Mouse (Mus musculus): Measurements from ENCODE around the gene Mtor. TPM values are rescaled to one million over a fixed set of nuclear protein-coding genes. Genes with fewer than 3 reads are reported as not detected.

The Mtor gene
- total RNA-seq, 2 experiments from 2014 or later = 85.4 to 91.7 TPM

DNA sequence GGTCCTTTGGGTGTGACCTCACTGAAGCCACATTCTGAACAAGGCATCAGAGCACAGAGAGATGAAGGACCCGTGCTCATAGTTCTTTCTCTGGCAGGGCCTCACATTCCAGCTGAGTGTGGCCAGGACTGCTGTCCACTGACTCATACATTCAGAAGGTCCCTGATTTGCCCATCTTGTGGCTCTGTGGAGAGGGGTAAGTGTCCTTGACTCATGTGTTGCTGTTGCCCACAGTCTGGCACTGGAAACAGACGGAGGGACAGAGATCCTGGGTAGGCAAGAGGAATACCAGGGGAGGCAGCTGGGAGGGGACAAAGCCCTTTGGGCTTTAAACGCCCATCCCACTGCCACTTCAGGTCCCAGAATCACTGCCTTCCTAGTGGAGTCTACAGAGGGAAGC lies 13.3 kb upstream of the Mtor start:
- intact Hi-C loops (cut with DNase I) = loop anchor here (5.0 kb wide), 1 partner anchor 148 kb away; the partner anchor contains the start of gene Disp3
- DNase-seq (ENCODE audit: low spot score in 2 of 2) = no peak

DNA sequence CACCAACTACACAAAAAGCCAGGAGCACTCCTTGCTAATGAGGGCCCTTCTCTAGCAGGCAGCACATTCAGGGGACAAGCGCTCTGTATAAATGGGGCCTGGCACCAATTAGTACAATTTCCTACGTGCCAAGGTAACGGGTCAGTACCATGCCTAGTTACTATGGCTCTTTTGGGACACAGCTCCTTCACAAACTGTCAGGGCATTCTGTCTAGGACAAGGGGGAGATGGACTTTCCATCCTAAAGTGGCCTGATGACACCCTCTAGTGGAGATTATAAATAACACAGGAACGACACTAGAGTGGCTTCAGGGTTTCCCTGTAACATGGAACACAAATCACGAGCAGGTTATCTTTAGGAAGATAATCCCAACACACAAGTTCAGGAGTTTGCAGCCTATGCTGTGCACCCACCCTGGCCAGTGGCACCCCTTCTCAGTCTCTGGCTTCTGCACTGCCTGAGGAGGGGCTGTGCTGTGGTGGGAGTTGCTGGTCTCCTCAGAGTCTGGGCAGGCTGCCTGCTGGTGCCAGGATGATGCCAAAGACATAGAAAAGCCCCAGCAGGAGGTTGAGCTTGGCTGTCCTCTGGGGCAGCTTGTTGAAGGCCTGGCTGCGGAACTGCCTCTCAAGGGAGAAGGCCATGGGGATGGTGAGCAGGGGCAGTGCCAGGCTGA lies 12.6 kb upstream of the Mtor start:
- intact Hi-C loops (cut with DNase I) = loop anchor here (5.0 kb wide), 1 partner anchor 148 kb away; the partner anchor contains the start of gene Disp3
- DNase-seq (ENCODE audit: low spot score in 2 of 2) = peak; percentile 38 to 57

DNA sequence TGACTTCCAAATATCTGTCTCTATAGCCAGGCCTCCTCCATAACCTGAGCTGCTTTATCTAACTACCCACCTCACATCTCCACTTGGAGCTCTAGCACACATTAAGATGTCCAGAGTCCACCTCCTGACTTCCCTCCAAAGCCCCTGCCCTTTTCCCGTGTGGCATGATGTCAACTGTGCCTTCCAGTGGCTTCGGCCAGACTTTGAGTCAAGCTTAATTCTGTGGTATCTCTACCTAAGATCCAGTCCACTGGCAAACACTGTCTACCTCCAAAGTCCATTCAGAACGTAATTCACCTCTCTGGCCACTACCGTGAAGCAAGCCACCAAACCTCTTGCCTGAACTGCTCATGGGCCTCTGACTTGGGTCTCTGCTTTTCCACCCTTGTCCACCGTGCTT lies 6.5 kb upstream of the Mtor start:
- intact Hi-C loops (cut with DNase I) = no loop called here
- no peak for DNase-seq (ENCODE audit: low spot score in 2 of 2)

DNA sequence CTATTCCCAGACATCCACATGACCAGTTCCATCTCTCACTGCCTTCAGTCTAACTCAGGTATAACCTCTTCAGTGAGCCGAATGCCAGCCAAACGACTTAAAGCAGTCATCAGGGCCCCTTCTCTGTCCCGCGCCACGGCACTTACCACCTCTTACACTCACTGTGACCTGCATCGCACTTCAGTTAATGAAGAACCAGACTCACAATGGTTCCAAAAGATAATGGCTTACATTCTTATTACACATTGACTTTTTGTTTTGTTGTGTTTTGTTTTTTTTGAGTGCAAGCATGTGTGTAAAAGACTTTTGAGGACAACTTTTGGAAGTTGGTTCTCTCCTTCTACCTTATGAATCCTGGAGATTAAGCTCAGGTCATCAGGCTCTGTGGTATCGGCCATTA lies 5.8 kb upstream of the Mtor start:
- DNase-seq (ENCODE audit: low spot score in 2 of 2) = no peak
- intact Hi-C loops (cut with DNase I) = no loop called here

DNA sequence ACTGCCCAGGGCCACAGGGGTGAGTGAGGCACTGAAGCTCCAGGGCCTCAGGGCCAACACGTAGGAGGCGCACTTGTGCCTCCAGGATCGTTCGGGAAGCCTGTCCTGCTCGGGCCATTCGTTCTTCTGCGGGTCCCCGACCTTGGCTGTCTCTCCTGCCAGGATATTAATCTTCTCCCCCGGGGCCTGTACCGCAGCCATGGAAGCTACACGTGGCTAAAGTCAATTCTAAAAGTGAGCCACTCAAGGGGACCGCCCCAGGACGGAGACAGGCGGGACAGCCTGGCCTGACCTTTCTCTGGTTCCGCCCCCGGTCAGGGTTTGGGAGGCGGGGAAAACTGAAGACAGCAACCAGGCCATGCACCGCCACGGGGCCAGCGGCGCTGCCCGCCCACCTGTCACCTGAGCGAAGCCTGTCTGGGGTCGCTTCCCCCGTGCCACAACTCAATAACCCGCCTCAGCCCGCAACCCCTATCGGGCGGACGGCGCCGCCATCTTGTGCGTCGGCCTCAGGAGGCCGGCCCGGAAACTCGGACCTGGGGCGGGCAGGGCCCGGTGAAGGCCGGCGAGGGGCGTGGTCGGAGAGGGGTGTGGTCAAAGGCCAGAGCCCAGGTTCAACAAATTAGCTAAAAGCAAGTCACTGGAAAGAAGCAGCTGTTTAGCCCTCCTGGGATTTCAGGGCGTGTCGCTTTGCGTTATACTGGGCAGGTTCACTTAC lies 4.0 kb upstream of the Mtor start, which contains the start of gene Ubiad1:
TSS of gene Ubiad1 (minus strand) at position 522 of the 718 bp plus-strand sequence.
- intact Hi-C loops (cut with DNase I) = no loop called here
- DNase-seq (ENCODE audit: low spot score in 2 of 2) = peak; percentile 68 to 70

DNA sequence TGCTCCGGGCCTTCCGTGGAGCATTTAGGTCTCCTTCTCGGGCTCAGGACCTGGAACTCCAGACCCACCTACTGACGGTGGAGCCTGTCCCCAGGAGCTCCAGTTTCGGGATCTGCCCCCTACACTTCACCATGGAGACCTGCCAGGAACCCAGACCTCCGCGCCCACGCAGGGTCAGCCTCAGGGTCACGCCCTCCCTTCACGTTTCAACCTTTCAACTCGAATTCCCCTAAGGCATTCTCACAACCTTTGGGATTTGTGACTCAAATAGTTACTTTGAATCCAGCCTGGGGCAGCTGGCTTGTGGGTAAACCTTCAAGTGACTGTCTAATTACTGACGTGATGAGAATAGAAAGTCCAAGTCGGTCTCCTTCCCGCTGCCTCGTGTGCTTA lies 438 bp downstream of the Mtor start:
- intact Hi-C loops (cut with DNase I) = no loop called here
- DNase-seq (ENCODE audit: low spot score in 2 of 2) = peak in 1 of 2 experiments; percentile 24

DNA sequence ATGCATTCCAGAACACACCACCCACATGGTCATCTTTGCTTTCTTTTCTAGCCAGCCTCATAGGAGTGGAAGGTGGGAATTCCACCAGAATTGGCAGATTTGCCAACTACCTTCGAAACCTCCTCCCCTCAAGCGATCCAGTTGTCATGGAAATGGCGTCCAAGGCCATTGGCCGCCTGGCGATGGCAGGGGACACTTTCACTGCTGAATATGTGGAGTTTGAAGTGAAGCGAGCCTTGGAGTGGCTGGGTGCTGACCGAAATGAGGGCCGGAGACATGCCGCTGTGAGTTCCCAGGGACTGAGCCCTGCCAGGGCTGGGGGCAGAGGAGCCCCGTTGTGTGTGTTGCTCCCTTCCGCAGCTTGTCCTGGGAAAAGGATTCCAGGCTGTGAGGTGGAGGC lies 5.3 kb downstream of the Mtor start:
- no peak for DNase-seq (ENCODE audit: low spot score in 2 of 2)
- intact Hi-C loops (cut with DNase I) = no loop called here

DNA sequence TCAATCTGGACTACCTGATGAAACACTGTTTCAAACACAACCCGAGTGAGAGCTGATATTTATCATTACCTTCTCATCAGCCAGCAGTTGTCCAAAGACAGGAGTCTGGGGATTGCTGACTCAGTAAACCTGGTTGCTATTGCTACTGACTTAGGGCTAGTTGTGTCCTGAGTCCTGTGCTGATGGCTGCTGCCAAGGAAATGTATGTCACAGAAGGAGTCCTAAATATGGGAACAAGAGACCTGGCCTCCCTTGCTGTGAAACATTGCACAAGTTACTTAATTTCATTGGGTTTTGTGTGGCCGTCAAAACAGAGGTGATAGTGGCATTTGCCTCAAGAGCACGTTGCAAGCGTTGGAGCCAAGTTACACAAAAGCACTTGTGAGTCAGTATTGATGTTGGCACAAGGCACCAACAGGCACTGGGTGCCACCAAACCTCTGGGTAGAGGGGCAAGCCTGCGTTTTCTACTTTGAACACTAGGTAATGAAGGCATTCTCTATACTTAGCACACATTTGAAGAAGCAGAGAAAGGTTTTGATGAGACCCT lies 7.1 kb downstream of the Mtor start:
- intact Hi-C loops (cut with DNase I) = no loop called here
- DNase-seq (ENCODE audit: low spot score in 2 of 2) = no peak

DNA sequence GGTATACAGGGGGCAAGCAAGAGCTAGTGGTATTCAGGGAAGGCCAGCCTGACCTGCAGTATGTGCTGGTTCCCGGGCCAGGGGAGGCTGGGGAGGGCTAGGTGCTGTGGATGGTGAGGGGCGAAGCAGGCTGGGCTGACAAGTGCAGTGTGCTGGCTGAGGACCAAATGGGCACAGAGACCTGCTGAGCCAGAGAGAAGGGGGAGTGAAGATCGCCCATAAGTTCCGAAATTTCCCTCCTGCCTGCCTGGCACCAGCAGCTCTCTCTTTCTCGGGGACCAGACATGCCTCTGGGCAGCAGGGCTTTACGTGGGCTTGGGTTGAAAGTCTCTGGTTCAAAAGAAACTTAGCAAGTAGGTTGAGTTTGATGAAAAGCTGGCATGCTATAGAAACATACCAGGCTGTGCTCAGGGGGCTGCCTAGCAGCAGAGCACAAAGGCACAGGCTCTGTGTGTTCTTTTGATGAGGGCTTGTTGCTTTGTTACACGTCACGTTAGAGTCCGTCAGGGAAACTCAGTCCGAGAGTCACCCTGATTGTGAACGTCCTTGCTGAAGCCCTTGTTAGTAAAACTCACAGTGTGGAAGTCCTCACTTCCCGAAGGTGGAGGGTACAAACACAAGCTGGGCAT lies 12.4 kb downstream of the Mtor start:
- intact Hi-C loops (cut with DNase I) = no loop called here
- DNase-seq (ENCODE audit: low spot score in 2 of 2) = no peak

DNA sequence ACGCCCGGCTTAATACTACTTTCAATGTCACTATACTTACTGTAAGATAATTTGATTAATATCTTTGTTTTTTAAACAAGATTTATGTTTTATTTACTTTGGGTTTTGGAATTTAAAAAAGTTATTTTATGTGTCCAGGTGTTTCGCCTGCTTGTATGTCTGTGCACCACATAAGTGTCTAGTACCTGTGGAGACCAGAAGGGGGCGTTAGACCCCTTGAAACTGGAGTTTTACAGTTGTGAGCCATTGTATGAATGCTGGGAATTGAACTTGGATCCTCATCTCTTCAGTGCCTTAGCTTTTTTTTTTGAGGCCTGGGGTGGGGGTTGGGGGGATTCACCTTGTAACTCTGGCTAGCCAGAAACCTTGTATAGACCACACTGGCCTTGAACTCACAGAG lies 13.4 kb downstream of the Mtor start:
- intact Hi-C loops (cut with DNase I) = no loop called here
- no peak for DNase-seq (ENCODE audit: low spot score in 2 of 2)

DNA sequence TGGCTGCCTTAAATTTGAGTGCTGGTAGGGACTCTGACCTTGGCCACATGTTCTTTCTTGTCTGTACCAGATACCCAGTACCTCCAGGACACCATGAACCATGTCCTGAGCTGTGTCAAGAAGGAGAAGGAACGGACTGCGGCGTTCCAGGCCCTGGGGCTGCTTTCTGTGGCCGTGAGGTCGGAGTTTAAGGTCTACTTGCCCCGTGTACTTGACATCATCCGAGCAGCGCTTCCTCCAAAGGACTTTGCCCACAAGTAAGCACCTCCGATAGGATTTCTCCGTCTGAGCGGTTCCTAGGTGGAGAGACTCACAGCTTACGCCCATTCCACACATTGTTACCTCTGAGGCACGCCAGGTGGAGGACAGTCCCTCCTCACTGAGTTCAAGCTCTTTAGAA lies 14.3 kb downstream of the Mtor start:
- intact Hi-C loops (cut with DNase I) = no loop called here
- no peak for DNase-seq (ENCODE audit: low spot score in 2 of 2)

DNA sequence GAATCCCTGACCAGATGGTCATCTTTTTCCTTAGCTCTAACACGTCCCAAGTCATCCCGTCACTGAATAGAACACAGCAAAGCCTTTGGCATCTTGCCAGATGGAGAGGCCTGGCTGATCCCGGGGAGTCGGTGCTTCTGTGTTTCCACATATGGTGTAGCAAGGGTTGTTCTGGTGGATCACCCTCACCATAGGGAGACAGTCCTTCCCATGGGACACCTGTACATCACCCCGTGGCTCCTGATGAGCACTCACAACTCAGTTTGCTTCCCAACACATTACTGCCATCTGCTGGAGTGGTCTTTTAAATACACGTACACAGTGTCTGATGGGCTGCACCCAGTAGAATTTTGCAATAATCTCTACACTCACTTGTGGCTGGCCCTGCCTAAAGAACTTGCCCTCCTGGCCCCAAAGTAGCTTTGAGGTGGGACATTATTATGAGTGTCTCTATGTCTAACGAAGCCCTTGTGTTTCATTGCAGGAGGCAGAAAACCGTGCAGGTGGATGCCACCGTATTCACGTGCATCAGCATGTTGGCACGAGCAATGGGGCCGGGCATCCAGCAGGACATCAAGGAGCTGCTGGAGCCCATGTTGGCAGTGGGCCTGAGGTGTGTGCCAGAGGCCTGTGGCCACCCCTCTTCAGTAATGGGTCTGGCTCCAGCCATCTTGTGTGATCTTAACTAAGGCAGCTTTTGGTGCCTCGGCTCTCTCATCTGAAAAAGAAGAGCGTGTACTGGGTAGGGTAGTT lies 15.0 kb downstream of the Mtor start:
- peak; percentile 31 to 55 for DNase-seq (ENCODE audit: low spot score in 2 of 2)
- intact Hi-C loops (cut with DNase I) = no loop called here

DNA sequence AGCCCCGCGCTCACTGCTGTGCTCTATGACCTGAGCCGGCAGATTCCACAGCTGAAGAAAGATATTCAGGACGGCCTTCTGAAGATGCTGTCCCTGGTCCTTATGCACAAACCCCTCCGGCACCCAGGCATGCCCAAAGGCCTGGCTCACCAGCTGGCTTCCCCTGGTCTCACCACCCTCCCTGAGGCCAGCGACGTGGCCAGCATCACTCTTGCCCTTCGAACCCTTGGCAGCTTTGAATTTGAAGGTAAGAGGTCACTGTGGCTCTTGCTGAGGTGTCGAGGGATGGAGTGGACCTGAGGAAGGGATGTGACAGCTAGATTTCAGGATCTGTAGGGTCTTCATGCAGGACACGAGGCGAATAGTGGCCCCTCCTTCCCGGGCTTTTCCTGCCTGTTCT lies 15.9 kb downstream of the Mtor start:
- intact Hi-C loops (cut with DNase I) = no loop called here
- no peak for DNase-seq (ENCODE audit: low spot score in 2 of 2)

DNA sequence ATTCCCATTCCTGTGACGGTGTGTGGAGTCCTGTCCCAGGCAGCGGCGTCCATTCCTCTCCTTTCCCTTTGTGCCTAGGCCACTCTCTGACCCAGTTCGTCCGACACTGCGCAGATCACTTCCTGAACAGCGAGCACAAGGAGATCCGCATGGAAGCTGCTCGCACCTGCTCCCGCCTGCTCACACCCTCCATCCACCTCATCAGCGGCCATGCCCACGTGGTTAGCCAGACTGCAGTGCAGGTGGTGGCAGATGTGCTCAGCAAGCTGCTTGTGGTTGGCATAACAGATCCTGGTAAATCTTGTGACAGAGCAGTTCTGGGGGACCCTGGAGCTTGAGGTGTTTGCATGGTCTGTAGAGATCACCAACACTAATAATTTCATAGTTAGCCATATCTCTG lies 16.5 kb downstream of the Mtor start:
- peak; percentile 10 to 22 for DNase-seq (ENCODE audit: low spot score in 2 of 2)

DNA sequence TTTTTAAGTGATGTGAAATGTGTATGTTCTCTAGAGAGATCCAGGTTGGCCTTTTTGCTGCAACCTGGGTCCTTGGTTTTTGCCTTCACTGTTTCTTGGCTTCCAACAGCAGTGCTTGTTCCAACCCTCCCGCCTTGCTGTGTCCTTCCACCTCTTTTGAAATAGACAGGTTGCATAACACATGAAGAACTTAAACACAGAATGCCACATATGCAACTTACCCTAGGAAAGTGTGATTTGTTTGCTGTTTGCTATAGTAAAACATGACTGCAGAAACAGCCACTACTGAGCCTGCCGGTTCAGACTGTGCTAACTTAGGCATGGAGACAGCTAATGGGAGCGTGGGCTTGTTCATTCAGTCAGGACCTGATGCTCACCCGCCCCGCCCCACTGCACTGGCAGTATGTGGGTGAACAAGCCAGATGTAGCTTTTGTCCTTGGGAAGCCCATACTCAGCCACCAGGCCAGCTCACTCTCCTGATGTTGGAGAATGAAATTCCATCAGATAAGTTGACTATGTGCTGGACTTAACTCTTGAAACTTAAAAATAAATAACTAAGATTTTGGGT lies 18.2 kb downstream of the Mtor start:
- DNase-seq (ENCODE audit: low spot score in 2 of 2) = peak in 1 of 2 experiments; percentile 13
- intact Hi-C loops (cut with DNase I) = no loop called here

More for the DNA sequence above, 16.5 kb downstream of the Mtor start:
- intact Hi-C loops (cut with DNase I) = no loop called here

DNA sequence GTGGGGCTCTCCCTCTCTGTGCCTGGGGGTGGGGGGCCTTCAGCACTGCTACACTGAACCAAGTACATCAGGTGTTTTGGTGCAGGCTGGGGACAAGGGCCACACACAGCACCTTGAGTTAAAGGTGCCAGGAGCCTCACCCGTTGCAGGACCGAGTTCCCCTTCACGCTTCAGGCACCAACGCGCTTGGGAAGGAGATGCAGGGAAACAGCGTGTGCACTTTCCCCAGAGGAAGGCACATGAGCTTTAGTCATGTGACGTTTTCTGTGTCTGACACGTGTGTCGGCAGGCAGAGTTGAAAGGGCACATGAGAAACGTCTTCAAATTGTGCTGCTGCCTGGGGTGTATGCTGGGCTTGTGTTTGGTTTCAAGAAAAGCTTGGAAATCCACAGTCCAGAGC lies 20.0 kb downstream of the Mtor start:
- intact Hi-C loops (cut with DNase I) = no loop called here

DNA sequence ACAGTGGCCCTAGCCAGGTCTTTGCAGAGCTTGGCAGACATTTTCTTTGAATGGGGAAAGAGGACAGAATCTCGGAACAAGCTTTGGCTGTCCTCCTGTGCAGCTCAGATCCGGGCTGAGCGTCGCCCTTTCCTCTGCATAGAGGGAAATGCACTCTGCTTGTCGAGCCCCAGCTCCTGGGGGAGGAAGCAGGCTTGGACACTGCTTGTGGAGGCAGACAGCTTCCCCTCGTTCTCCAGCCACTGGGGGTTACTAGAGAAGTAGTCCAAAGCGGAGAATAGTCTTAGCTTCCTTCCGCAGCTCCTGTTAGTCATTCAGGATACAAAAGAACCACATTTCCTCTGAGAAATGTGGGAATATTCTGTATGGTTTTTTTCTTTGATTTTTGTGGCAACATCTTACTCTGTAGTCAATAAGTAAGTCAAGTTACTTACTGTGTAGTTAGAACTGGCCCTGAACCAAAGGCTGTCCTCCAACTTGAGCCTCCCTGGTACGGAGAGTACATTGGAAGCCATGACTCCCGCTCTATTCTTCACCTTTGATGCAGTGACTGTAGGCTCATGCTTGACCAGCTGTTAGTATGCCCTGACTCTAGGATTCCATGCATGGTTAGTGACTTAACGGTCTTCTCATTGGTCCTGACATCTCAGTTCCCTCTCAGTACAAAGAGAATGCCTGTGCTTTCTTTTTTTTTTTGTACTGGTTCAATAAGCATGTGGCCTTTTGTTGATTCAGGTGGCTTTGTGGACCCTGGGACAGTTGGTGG lies 21.3 kb downstream of the Mtor start:
- intact Hi-C loops (cut with DNase I) = no loop called here
- no peak for DNase-seq (ENCODE audit: low spot score in 2 of 2)

More for the DNA sequence above, 20.0 kb downstream of the Mtor start:
- DNase-seq (ENCODE audit: low spot score in 2 of 2) = no peak

DNA sequence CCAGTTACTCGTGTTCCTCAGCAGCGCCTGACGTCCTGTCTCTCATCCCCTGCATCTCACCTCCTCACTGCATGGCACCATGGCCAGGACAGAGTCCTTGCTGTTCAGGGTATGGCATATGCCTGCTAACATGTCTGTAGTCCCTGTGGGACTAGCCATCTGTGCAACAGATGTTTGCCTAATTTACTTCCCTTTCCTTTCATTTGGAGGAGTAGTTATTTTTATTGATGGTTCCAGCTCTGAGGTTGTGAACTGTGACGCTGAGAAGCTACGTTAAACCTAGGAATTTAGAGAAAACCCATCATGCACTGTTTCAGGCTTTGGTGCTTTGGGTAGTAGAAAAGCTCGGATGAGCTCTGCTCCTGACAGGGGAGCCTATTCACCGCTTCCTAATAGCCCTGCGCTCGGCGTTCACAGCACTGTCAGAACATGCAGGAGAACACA lies 23.0 kb downstream of the Mtor start:
- intact Hi-C loops (cut with DNase I) = no loop called here
- DNase-seq (ENCODE audit: low spot score in 2 of 2) = no peak

Data from left cerebral cortex, postnatal 25 days (tissue).